Mouse (Mus musculus) thymus, postnatal 14 days (tissue): ENCODE results near the gene Slc15a3.

Experiments used
- DNase-seq: peaks from one replicate; pipeline ENCODE4 v3.0.0; 2021

Slc15a3 gene

DNA sequence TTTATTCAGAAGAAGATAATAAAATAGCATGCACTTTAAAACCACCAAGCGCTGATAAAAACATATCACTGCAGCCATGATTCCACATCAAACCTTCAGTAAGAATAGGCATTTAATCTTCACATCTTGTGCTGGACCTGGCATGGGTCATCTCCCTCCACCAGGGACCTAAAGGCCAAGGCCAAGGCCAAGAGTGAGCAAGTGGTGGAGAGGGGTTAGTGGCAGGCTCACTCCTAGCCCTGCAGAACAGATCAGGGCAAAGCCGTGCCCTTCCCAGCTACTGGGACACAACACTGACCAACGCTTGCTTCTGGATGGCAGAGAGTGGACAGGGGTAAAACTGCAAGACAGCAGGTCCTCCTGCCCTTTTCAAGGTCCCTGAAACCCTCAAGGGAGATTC is 31.1 kb downstream of the Slc15a3 start:
- DNase-seq: no peak

DNA sequence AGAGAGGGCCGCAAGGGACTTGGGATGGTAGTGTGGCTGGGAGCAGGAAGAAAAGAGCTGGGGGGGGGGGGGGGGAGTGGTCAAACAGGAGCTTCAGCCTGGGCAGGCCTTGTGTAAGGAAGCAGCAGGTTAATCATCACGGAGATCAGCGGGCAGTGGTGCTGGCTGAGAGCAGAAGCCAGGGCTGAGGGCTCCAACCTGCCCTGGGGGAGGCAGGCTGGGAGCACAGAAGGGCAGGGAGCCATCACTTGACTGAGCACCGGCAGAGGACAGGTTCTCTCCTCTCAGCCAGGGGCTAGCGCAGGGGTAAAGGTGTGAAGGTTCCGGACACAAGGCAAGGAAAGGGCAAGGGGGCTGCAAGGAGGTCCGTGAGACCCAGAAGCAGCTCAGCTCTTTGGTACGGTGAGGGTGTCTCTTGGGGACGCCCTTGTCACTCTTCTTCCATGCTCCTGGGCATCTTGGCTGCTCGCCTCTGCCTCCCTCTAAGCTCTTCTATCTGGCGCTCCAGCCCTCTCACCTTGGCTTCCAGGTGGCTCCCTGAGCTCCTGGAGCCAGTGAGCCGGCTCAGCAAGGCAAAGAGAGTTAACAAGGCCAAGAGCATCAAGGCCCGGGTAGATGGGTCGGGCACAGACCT is 31.9 kb downstream of the Slc15a3 start:
- no peak for DNase-seq

GRCm38 (mm10) chr19:10878201-10878837 is 38.8 kb downstream of the Slc15a3 start:
- no peak for DNase-seq

DNA sequence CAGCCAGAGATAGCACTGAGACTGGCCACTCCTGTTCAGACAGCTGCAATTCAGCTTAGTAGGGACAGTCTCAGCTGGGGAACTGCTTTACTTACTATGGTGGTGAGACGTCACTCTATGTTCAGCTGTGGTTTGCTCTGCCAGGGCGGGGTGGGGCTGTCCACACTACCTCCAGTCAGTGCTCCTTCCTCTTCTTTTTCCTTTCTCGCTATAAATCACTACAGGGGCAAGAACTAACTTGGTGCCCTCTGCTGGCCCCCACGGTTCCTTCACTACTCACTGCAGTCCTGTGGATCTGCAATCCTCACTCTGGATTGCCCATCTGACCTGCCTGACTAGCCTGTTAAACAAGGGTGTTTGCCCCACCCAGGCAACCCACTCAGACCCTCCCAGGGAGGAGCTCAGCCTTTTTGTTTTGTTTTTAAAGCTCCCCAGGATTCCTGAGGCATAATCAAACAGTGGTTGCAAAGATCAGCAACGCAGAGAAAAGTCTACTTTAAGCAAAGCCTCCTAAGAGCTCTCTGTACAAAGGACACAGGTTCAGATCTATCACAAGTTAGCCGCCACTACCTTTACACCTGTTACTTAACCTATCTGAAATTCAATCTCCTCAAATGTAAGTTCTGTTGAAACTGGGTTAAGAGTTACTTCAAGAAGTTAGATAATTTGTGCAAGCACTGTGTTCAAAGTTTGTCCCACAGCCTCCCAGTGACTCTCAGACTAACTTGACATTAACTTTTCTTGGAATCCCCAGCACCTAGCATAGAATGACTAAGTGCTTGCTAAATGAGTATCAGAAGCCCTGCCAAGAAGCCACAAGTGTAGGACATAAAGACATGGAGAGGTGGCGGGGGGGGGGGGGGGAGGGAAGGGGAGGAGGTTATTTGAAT is 40.8 kb downstream of the Slc15a3 start:
- DNase-seq: peak; percentile 64

DNA sequence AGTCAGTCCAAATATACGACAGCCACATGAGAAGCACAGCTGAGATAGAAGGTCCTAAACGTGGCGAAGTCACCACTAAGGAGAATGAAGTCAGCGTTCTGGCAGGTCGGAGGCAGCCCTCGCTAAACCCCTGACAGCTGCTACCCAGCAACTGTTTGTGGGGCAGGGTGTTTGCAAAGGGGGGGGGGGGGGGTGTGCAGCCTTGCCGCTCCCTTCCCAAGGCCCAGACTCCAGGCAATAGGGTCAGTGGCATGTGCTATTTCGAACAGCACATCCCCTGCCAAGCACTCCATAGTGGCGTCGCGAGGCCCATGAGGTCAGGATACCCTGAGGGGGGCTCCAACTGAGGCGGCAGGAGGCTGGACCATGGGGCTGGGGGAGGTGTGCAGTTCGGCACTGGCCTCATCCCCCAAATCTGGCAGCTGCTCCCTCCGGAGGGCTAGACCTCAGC is 41.5 kb downstream of the Slc15a3 start:
- no peak for DNase-seq

- DNase-seq: peak; percentile 93
Observed at GRCm38 (mm10) chr19:10881426-10882154, 42.1 kb downstream of the Slc15a3 start, which contains the start of gene Tmem109. Tmem109 (minus strand) TSS chr19:10882001.

- no peak for DNase-seq
Observed at GRCm38 (mm10) chr19:10892201-10892600, 52.7 kb downstream of the Slc15a3 start.

- peak; percentile 98 for DNase-seq
Observed at GRCm38 (mm10) chr19:10895016-10895528, 55.5 kb downstream of the Slc15a3 start, which contains the start of gene Prpf19. Prpf19 (plus strand) TSS chr19:10895231.

- no peak for DNase-seq
Observed at GRCm38 (mm10) chr19:10895708-10896107, 56.2 kb downstream of the Slc15a3 start.

DNA sequence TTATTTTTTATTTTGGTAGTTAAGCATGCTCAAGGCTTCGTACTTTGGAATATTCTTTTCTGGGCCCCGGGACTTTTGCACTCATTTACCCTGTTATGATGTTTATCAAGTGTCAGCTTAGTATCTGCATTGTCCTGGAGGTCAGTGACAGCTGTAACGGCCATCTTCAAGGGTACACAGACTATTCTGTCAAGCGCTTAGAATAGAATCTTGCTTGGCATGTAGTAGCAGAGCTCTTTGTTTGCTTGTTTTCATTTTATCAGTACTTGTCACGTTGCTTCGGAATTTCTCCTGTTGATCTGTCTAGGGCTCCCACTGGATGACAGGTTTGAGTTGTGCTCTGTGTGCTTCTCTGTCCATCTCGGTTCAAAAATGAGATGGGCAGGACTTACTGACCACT is 57.3 kb downstream of the Slc15a3 start:
- no peak for DNase-seq

- DNase-seq: no peak
Observed at GRCm38 (mm10) chr19:10897491-10897890, 58.0 kb downstream of the Slc15a3 start.

DNA sequence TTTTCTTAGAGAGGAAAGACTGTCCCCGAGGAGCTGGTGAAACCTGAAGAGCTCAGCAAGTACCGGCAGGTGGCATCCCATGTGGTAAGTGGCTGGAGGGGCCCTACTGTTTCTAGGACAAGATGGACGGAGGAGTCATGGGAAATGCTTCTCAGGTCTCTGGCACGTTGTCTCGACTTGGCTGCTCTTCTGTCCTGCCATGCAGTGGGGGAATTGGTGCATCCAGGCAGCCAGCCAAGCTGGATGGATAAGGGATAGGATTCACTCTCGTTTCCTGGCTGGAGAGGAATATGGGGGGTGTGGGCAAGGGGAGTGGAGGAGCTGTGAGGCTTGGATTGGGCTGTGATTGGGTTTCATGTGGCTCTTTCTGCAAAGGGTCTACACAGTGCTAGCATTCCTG is 60.8 kb downstream of the Slc15a3 start:
- DNase-seq: no peak

- no peak for DNase-seq
Observed at GRCm38 (mm10) chr19:10901046-10901445, 61.5 kb downstream of the Slc15a3 start.

GRCm38 (mm10) chr19:10904512-10904911 is 65.0 kb downstream of the Slc15a3 start:
- DNase-seq: no peak

DNA sequence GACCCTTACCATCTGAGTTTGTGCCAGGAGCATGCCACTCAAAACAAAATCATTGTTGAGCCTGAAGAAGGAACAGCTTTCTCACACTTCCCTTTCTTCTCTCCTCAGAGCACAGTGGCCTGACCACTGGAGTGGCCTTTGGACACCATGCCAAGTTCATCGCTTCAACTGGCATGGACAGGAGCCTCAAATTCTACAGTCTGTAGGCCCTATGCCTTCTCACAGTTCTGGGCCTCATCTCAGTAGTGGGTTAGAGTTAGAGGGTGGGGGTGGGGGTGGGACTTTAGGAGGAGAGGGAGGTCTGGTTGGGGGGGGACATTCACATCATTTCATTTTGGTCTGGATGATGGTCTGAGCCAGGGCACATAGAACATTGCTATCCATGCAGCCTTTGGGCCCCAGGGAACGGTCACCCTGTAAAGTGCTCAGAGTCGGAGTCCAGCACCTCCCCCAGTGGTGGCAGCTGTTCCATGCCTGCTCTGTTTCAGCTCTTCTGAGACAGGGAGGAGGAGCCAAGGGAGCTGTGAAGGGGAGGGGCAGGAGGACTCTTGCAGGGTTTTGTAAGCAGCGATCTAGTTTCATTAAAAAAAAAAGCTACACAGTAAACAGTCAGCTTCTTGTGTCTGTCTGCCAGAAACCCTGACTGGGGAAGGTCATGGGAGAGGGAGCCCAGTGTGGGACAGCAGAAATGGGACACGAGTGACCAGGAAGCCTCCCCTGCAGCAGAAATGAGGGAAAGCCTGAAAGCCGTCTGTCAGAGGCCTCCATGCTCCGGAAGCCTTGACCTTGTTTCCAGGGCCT is 65.6 kb downstream of the Slc15a3 start:
- DNase-seq: no peak

DNA sequence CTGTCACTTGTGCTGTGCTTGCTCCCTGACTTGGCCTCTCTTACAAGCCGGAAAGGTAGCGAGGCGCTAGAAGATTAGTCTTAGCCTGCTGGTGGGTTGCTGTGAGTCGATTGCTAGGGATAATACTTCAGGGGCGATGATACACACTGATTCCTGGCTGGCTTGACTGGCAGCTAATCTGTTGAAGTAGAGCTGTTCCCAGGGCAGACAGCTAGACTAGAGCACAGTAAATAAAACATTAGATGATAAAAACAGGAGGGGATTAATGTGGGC is 66.1 kb downstream of the Slc15a3 start:
- no peak for DNase-seq

- DNase-seq: peak; percentile 66
Observed at GRCm38 (mm10) chr19:10907891-10908290, 68.4 kb downstream of the Slc15a3 start.
